Mouse (Mus musculus) kidney, embryonic 14.5 days (tissue): ENCODE measurements around the gene Cdk5r2. TPM values are rescaled to one million over a fixed set of nuclear protein-coding genes. Genes with fewer than 3 reads are reported as not detected.

ENCODE experiments used
- ATAC-seq: fragments of 200-750 bp; cut with Nextera tagmentation; 2 replicates; pipeline ENCODE4 v1.8.0; 2017; ENCODE audit warnings: moderate number of reproducible peaks, mild to moderate bottlenecking, moderate TSS enrichment, moderate library complexity; ENCODE audit not compliant: low FRiP score, low TSS enrichment
- H3K27ac ChIP-seq: fragments of 300-500 bp; sonication (generic); 2 replicates; pipeline ENCODE4 v1.5.1; 2014; ENCODE audit warnings: low read depth, mild to moderate bottlenecking, low read length, moderate library complexity, mixed read lengths
- H3K27me3 ChIP-seq: fragments of 300-500 bp; sonication (generic); 2 replicates; pipeline ENCODE4 v1.6.1; 2014; ENCODE audit warnings: mild to moderate bottlenecking, low read length; ENCODE audit not compliant: control insufficient read depth, insufficient read depth
- H3K36me3 ChIP-seq: fragments of 300-500 bp; sonication (generic); 2 replicates; pipeline ENCODE4 v1.6.1; 2014; ENCODE audit warnings: low read length, mixed read lengths; ENCODE audit not compliant: control insufficient read depth, insufficient read depth
- H3K4me1 ChIP-seq: fragments of 300-500 bp; sonication (generic); 2 replicates; pipeline ENCODE4 v1.6.1; 2014; ENCODE audit warnings: low read length, mixed read lengths; ENCODE audit not compliant: control insufficient read depth, insufficient read depth
- H3K4me2 ChIP-seq: fragments of 300-500 bp; sonication (generic); replicated peaks from 2 replicates; pipeline ENCODE4 v1.6.1; 2014; ENCODE audit warnings: low read depth, mild to moderate bottlenecking, low read length
- H3K4me3 ChIP-seq: fragments of 300-500 bp; sonication (generic); 2 replicates; pipeline ENCODE4 v1.5.1; 2014; ENCODE audit warnings: mild to moderate bottlenecking, low read length
- H3K9ac ChIP-seq: fragments of 300-500 bp; sonication (generic); 2 replicates; pipeline ENCODE4 v1.6.1; 2014; ENCODE audit warnings: low read depth, mild to moderate bottlenecking, low read length, moderate library complexity
- H3K9me3 ChIP-seq: fragments of 300-500 bp; sonication (generic); 2 replicates; pipeline ENCODE4 v1.6.1; 2016; ENCODE audit warnings: low read length; ENCODE audit not compliant: control insufficient read depth
- WGBS: fragments of 180-500 bp; shearing (Covaris S2); extraction: QIAGEN DNeasy Blood & Tissue Kit; methylation state at CpG from one replicate; pipeline ENCODE4 v1.1.7; 2014; 5-methylcytosine and 5-hydroxymethylcytosine counted together
- polyA plus RNA-seq: library from polyadenylated mRNA; unstranded; fragments of >200 nt; fragmentation: Nextera tagmentation; extraction: Ambion mirVana; gene quantifications from 2 replicates; pipeline ENCODE4 v1.2.1, GENCODE M21; 2014

Cdk5r2 gene
- polyA plus RNA-seq, 1 experiment from 2014 or later, result not detected

DNA sequence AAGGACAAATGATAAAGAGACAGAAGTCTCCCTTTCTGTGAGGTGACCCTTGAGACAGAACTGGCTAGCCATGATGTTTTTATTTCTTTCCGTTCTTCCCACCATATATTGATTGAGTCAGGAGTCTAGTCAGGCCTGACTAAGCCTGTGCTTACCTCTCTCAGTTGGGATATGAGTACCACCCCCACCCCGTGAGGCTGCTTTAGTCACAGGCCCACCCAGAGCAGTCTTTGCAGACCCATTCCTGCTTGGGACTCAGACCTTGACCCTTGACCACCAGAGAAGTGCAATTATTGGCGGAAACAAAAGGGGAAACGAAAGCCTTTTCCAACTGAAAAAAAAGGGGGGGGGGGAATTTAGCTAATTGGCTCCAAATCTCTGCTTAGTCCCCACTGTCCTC is 2.9 kb downstream of the Cdk5r2 start:
- peak overlapping the region; percentile 18; the same call in 1 of the 2 replicates for H3K4me3 ChIP-seq
- no peaks in the 10 kb centered on the region for H3K36me3 ChIP-seq
- H3K27ac ChIP-seq, result no peak overlapping the region
- ATAC-seq, result no peak
- no peaks in the 10 kb centered on the region for H3K9me3 ChIP-seq
- no peak overlapping the region for H3K9ac ChIP-seq
- no peak overlapping the region for H3K4me2 ChIP-seq
- peaks cover 9% of the 10 kb centered on the region for H3K4me1 ChIP-seq
- WGBS, result 8% methylated on average over 4 of the region's 4 CpGs
- peaks cover 78% of the 10 kb centered on the region for H3K27me3 ChIP-seq

DNA sequence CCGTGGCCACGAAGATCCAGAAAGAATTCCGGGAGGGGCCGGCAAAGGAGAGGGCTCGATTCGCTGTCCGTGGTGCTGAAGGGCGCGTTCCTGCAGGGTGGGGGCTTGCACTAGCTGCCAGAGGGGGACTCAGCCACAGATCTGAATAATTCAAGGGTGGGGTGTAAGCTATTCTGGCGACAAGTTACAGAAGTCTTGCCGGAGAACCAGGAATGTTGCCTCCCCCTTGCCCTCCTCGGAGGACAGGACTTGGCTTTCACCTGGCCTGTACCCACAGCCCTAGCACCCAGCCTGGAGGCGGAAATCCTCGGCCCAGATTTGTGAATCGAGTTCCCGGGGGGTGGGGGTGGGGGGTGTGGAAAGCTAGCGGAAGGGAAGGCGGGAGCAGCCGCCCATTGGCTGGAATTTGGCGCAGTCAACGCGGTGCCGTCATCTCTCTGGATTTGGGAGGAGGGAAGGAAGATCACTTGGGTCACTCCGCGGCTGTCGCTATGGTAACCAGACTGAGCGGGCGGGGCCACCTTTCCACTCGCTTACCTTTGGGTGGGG is 3.5 kb downstream of the Cdk5r2 start:
- H3K4me3 ChIP-seq, result peak overlapping the region; percentile 18
- H3K9me3 ChIP-seq, result no peaks in the 10 kb centered on the region
- H3K27ac ChIP-seq, result no peak overlapping the region
- H3K4me1 ChIP-seq, result peaks cover 9% of the 10 kb centered on the region
- ATAC-seq, result peak; percentile 56
- WGBS, result 1% methylated on average over 29 of the region's 29 CpGs
- peak overlapping the region; percentile 37 for H3K4me2 ChIP-seq
- peaks cover 72% of the 10 kb centered on the region for H3K27me3 ChIP-seq
- H3K36me3 ChIP-seq, result no peaks in the 10 kb centered on the region
- no peak overlapping the region for H3K9ac ChIP-seq

DNA sequence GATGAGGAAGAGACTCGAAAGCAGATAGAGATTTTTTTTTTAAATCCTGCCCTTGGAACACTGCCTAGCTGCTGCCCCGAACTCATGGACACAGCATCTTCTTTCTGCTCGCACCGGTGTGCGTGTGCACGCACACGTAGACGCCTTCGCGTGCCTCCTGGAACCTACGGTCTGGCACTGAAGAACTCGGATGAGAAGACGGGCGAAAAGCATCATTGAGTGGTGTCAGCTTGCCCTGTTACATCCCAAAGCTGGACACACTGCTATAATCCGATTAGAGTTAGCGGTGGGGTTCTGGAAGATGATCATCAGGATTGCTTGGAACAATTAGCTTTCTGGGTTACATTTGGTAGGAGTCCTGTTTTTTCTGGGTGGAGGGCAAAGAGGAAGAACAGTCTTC is 4.1 kb downstream of the Cdk5r2 start:
- ATAC-seq, result no peak
- Histone ChIP-seq H3K27ac (no peak overlapping the region), H3K4me3 (peak overlapping the region; percentile 18; the same call in 1 of the 2 replicates)

DNA sequence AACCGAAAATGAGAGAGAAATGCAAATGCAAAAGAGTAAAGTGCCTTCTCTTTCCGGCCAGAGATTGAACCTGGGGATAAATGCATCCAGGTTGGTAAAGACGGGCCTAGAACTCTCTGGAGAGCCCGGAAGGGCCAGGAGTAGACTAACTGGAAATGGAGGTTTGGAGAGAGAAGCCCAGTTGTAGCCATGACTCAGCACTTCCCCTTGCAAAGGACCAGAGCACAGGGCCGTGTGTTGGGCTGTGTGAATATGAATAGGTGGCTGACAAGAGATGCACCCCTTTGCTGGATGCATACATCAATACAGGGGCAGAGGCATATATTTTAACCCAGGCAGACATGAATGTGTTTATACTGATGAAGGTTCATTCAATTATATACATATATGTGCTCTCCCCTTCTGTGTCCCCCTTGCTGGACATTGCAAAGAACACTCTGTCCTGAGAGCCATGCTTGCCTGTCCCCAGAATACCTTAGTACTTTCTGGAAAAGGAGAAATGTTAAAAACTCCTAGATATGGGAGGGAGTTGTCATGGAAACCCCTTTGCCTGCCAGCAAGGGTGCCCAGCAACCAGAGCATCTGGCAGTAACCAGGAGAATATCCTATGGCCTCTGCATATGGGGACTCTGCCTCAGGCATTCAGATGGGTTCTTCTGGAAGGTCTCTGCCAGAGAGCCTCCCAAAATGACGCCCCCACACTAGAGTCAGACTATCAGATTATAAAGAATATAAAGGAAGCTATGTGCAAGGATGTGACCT is 4.7 kb downstream of the Cdk5r2 start:
- Histone ChIP-seq H3K4me2 (no peak overlapping the region), H3K36me3 (no peaks in the 10 kb centered on the region), H3K4me1 (peaks cover 9% of the 10 kb centered on the region), H3K4me3 (no peak overlapping the region), H3K27ac (no peak overlapping the region), H3K9ac (no peak overlapping the region), H3K27me3 (peaks cover 62% of the 10 kb centered on the region), H3K9me3 (no peaks in the 10 kb centered on the region)
- 41% methylated on average over 6 of the region's 6 CpGs for WGBS
- no peak for ATAC-seq

More for the DNA sequence above, 4.1 kb downstream of the Cdk5r2 start:
- Histone ChIP-seq H3K27me3 (peaks cover 68% of the 10 kb centered on the region), H3K9me3 (no peaks in the 10 kb centered on the region), H3K9ac (no peak overlapping the region), H3K4me2 (0 out of 2 replicates have a peak overlapping the region, but pooled peaks have one; percentile 37), H3K36me3 (no peaks in the 10 kb centered on the region), H3K4me1 (peaks cover 9% of the 10 kb centered on the region)
- 8% methylated on average over 16 of the region's 16 CpGs for WGBS

DNA sequence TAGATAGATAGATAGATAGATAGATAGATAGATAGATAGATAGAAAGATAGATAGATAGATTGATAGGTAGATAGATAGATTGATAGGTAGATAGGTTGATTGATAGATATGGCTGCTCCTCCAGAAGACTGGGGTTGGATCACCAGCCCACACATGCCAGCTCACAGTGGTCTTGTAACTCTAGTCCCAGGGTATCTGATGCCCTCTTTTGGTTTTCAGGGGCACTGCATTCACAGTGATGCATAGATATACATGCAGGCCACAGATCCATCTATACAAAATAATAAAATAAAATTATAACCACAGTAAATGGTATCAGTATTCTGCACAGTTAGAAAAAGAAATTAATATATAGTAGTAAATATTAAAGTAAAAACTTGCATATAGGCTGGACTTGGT is 7.0 kb downstream of the Cdk5r2 start:
- ATAC-seq, result no peak
- Histone ChIP-seq H3K9me3 (no peaks in the 10 kb centered on the region), H3K27me3 (peaks cover 40% of the 10 kb centered on the region), H3K9ac (no peak overlapping the region), H3K4me3 (no peak overlapping the region), H3K4me2 (no peak overlapping the region), H3K27ac (no peak overlapping the region), H3K36me3 (no peaks in the 10 kb centered on the region), H3K4me1 (no peaks in the 10 kb centered on the region)

DNA sequence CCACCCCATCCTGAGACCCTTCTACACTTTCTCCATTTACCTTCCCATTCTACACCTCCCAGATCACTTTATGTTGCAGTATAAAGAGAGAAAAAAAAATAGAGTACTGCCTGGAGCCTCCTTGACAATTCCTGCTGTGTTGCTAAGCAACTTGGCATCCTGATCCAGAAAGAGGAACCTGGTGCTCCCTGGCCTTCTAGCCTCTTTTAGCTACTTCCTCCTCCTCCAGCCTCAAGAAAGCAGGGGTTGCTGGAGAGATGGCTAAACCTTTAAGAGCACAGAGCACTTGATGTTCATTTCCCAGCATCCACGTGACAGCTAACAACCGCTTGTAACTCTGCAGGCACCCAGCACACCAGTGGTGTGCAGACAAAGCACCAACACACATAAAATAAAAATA is 17.5 kb downstream of the Cdk5r2 start:
- H3K36me3 ChIP-seq, result no peaks in the 10 kb centered on the region
- H3K9ac ChIP-seq, result no peak overlapping the region
- H3K9me3 ChIP-seq, result no peaks in the 10 kb centered on the region
- ATAC-seq, result no peak
- no peak overlapping the region for H3K4me2 ChIP-seq
- no peaks in the 10 kb centered on the region for H3K4me1 ChIP-seq
- no peak overlapping the region for H3K27ac ChIP-seq
- H3K27me3 ChIP-seq, result peaks cover 5% of the 10 kb centered on the region; the same call in 1 of the 2 replicates
- WGBS, result 74% methylated on average over 2 of the region's 2 CpGs
- no peak overlapping the region for H3K4me3 ChIP-seq

DNA sequence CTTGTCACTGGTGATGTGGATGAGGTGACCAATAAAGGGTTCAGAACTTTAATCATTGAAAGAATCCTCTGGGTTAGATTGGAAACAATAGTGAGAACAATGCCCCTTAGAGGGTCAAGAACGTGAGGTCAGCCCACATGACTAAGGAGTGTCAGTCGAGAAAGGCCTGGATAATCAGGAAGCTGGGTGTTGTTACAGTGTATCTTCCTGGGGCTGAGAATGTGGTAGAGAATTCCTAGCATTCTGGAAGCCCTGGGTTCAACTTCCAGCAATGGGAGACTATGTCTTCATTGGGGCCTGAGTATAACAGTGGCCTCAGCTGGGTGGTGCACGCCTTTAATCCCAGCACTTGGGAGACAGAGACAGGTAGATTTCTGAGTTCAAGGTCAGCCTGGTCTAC is 22.5 kb downstream of the Cdk5r2 start:
- ATAC-seq, result no peak
- H3K9ac ChIP-seq, result no peak overlapping the region
- H3K4me2 ChIP-seq, result no peak overlapping the region
- WGBS, result 54% methylated on average over 3 of the region's 3 CpGs
- H3K9me3 ChIP-seq, result no peaks in the 10 kb centered on the region
- no peaks in the 10 kb centered on the region for H3K4me1 ChIP-seq
- peaks cover 39% of the 10 kb centered on the region for H3K27me3 ChIP-seq
- no peak overlapping the region for H3K4me3 ChIP-seq
- H3K36me3 ChIP-seq, result no peaks in the 10 kb centered on the region
- H3K27ac ChIP-seq, result no peak overlapping the region

DNA sequence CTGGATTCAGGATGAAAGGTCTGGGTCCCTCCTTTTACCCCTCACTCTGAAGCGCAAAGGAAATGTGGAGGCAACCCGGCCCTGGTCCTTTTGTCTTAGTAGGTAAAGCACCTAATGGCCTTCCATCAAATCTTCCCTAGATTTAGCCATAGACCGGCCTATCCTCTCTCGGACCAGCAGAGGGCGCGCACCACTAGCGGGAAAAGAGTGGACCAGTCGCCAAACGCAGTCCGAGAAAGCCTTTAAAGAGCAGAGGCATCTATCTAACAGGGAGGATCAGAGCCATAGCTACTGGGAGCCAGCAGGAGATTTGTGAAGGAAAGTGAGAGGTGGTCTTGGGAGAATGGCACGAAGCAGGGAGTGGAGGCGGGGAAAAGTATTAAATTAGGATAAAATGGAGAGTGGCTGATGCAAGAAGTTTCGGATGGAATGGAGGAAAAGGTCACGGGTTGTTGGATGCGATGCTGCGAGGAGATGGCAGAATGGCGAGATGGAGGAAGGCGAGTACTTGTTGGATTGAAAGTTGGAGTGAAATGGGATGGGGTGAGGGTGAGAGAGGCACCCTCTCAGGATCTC is 26.1 kb downstream of the Cdk5r2 start:
- H3K27ac ChIP-seq, result no peak overlapping the region
- H3K4me2 ChIP-seq, result no peak overlapping the region
- H3K27me3 ChIP-seq, result peaks cover 71% of the 10 kb centered on the region
- no peak overlapping the region for H3K9ac ChIP-seq
- WGBS, result 7% methylated on average over 18 of the region's 18 CpGs
- ATAC-seq, result no peak
- H3K36me3 ChIP-seq, result no peaks in the 10 kb centered on the region
- peaks cover 16% of the 10 kb centered on the region for H3K4me1 ChIP-seq
- no peaks in the 10 kb centered on the region for H3K9me3 ChIP-seq
- no peak overlapping the region for H3K4me3 ChIP-seq

DNA sequence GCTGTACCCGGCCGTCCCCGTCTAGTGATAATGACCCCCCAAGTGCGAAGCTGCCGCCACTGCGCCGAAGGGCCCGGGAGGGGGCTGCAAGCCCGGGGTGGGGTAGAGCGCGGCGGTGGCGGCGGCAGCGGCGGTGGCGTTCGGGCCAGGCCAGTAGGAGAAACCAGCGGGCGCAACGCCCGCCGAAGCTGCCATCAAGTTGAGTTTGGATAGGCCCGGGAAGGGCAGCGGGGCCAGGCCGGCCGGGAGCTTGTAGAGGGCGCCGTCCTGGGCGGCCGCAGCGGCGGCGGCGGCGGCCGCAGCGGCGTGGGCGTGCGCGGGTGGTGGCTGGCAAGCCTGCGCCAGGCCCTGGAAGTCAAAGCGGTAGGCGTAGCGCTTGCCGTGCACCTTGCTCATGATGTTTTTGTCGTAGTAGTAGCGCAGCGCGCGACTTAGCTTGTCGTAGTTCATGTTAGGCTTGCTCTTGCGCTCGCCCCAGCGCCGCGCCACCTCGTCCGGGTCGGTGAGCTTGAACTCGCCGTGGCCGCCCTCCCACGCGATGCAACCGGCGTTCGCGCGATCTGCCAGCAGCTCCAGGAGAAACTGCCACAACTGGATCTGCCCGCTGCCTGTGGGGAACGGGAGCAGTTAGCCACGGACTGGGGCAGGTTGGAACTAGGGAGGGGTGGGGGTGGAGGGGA is 27.5 kb downstream of the Cdk5r2 start:
- Histone ChIP-seq H3K9ac (no peak overlapping the region), H3K36me3 (no peaks in the 10 kb centered on the region), H3K27ac (no peak overlapping the region), H3K9me3 (no peaks in the 10 kb centered on the region), H3K27me3 (peaks cover 83% of the 10 kb centered on the region), H3K4me1 (peaks cover 16% of the 10 kb centered on the region), H3K4me3 (peak overlapping the region; percentile 30), H3K4me2 (peak overlapping the region; percentile 48)
- under 1% methylated on average over 69 of the region's 74 CpGs for WGBS
- no peak for ATAC-seq
